Mouse (Mus musculus) forebrain, embryonic 11.5 days (tissue): Measurements from ENCODE around the gene Mindy4b-ps. TPM values are rescaled to one million over a fixed set of nuclear protein-coding genes. Genes with fewer than 3 reads are reported as not detected.
"Not testable (repeated sequence)": the region's sequence is repeated elsewhere in the genome, so short reads cannot be mapped to it uniquely, and the experiment has no call there.

ENCODE experiments used
- ATAC-seq: fragments of 200-750 bp; cut with Nextera tagmentation; replicated peaks from 2 replicates; pipeline ENCODE4 v1.8.0; 2017; ENCODE audit warnings: moderate TSS enrichment; ENCODE audit not compliant: low FRiP score
- DNase-seq: peaks from one replicate; pipeline ENCODE4 v3.0.0-alpha.2; 2017; ENCODE audit warnings: low spot score
- H3K27ac ChIP-seq: fragments of 300-500 bp; sonication (generic); 2 replicates; pipeline ENCODE4 v1.5.1; 2014; ENCODE audit warnings: low read depth, low read length
- H3K27me3 ChIP-seq: fragments of 300-500 bp; sonication (generic); 2 replicates; pipeline ENCODE4 v1.6.1; 2014; ENCODE audit warnings: mild to moderate bottlenecking, low read length, mixed read lengths; ENCODE audit not compliant: control insufficient read depth, insufficient read depth
- H3K36me3 ChIP-seq: fragments of 300-500 bp; sonication (generic); 2 replicates; pipeline ENCODE4 v1.6.1; 2014; ENCODE audit warnings: mild to moderate bottlenecking, low read length, moderate library complexity, mixed read lengths; ENCODE audit not compliant: control insufficient read depth, insufficient read depth
- H3K4me1 ChIP-seq: fragments of 300-500 bp; sonication (generic); replicated peaks from 2 replicates; pipeline ENCODE4 v1.6.1; 2014; ENCODE audit warnings: low read length, mixed read lengths; ENCODE audit not compliant: control insufficient read depth, insufficient read depth
- H3K4me2 ChIP-seq: fragments of 300-500 bp; sonication (generic); 2 replicates; pipeline ENCODE4 v1.6.1; 2014; ENCODE audit warnings: low read depth, mild to moderate bottlenecking, low read length, moderate library complexity, mixed read lengths; ENCODE audit not compliant: severe bottlenecking
- H3K4me3 ChIP-seq: fragments of 300-500 bp; sonication (generic); 2 replicates; pipeline ENCODE4 v1.5.1; 2014; ENCODE audit warnings: low read depth, low read length
- H3K9ac ChIP-seq: fragments of 300-500 bp; sonication (generic); 2 replicates; pipeline ENCODE4 v1.6.1; 2014; ENCODE audit warnings: low read length
- H3K9me3 ChIP-seq: fragments of 300-500 bp; sonication (generic); 2 replicates; pipeline ENCODE4 v1.6.1; 2016; ENCODE audit warnings: low read length, mixed read lengths; ENCODE audit not compliant: control insufficient read depth
- WGBS: fragments of 180-500 bp; shearing (Covaris S2); extraction: QIAGEN DNeasy Blood & Tissue Kit; methylation state at CpG from one replicate; pipeline ENCODE4 v1.1.7; 2014; 5-methylcytosine and 5-hydroxymethylcytosine counted together
- polyA plus RNA-seq: library from polyadenylated mRNA; unstranded; fragments of >200 nt; fragmentation: Nextera tagmentation; extraction: Ambion mirVana; gene quantifications from 2 replicates; pipeline ENCODE4 v1.2.1, GENCODE M21; 2014

The Mindy4b-ps gene
- polyA plus RNA-seq: 0.08 TPM in 1 of 2 replicates, not detected in the other

GRCm38 (mm10) chr3:58822211-58822610 is at the start of gene Mindy4b-ps:
TSS of gene Mindy4b-ps (minus strand) at chr3:58822311.
- Histone ChIP-seq H3K9me3 (no peaks in the 10 kb centered on the region), H3K4me3 (no peak within 1 kb of the TSS), H3K4me1 (0 out of 2 replicates have a peak, but pooled peaks cover 5% of the 10 kb centered on the region), H3K4me2 (no peak within 1 kb of the TSS), H3K27me3 (no peaks in the 10 kb centered on the region), H3K27ac (no peak within 1 kb of the TSS), H3K36me3 (no peaks in the 10 kb centered on the region), H3K9ac (no peak within 1 kb of the TSS)
- DNase-seq: no peak
- no peak for ATAC-seq
- 71% methylated on average over 4 of the region's 4 CpGs for WGBS

- H3K27me3 ChIP-seq, H3K4me2 ChIP-seq, H3K4me1 ChIP-seq, ATAC-seq, H3K36me3 ChIP-seq, H3K9ac ChIP-seq, H3K27ac ChIP-seq, DNase-seq, H3K4me3 ChIP-seq, H3K9me3 ChIP-seq: not testable (repeated sequence)
- 86% methylated on average over 2 of the region's 2 CpGs for WGBS
Observed at GRCm38 (mm10) chr3:58871882-58872281, 49.8 kb upstream of the Mindy4b-ps start.

GRCm38 (mm10) chr3:58865690-58866089 is 43.6 kb upstream of the Mindy4b-ps start:
- Histone ChIP-seq H3K9ac (no peak overlapping the region), H3K36me3 (no peaks in the 10 kb centered on the region), H3K4me2 (no peak overlapping the region), H3K27me3 (no peaks in the 10 kb centered on the region), H3K9me3 (no peaks in the 10 kb centered on the region), H3K4me3 (no peak overlapping the region), H3K4me1 (no peaks in the 10 kb centered on the region), H3K27ac (no peak overlapping the region)
- ATAC-seq: no peak
- WGBS: 79% methylated on average over 7 of the region's 7 CpGs
- DNase-seq: no peak

- Histone ChIP-seq H3K36me3 (no peaks in the 10 kb centered on the region), H3K9ac (no peak overlapping the region), H3K27ac (no peak overlapping the region), H3K9me3 (no peaks in the 10 kb centered on the region), H3K4me1 (no peaks in the 10 kb centered on the region), H3K4me2 (no peak overlapping the region), H3K27me3 (no peaks in the 10 kb centered on the region), H3K4me3 (no peak overlapping the region)
- WGBS: 77% methylated on average over 2 of the region's 2 CpGs
- DNase-seq (no peak), ATAC-seq (no peak)
Observed at GRCm38 (mm10) chr3:58862976-58863375, 40.9 kb upstream of the Mindy4b-ps start.

GRCm38 (mm10) chr3:58843415-58843814 is 21.3 kb upstream of the Mindy4b-ps start:
- Histone ChIP-seq H3K9ac (no peak overlapping the region), H3K9me3 (no peaks in the 10 kb centered on the region), H3K27me3 (no peaks in the 10 kb centered on the region), H3K36me3 (no peaks in the 10 kb centered on the region), H3K4me2 (no peak overlapping the region), H3K27ac (no peak overlapping the region), H3K4me3 (no peak overlapping the region), H3K4me1 (no peaks in the 10 kb centered on the region)
- DNase-seq (no peak), ATAC-seq (no peak)
- WGBS: 71% methylated on average over 1 of the region's 1 CpGs

GRCm38 (mm10) chr3:58833442-58834160 is 11.5 kb upstream of the Mindy4b-ps start:
- Histone ChIP-seq H3K27me3 (no peaks in the 10 kb centered on the region), H3K4me1 (no peaks in the 10 kb centered on the region)

GRCm38 (mm10) chr3:58832888-58833287 is 10.8 kb upstream of the Mindy4b-ps start:
- Histone ChIP-seq H3K27me3 (no peaks in the 10 kb centered on the region), H3K27ac (no peak overlapping the region), H3K4me2 (no peak overlapping the region), H3K9ac (no peak overlapping the region), H3K36me3 (no peaks in the 10 kb centered on the region), H3K4me3 (no peak overlapping the region), H3K9me3 (no peaks in the 10 kb centered on the region), H3K4me1 (no peaks in the 10 kb centered on the region)
- WGBS: 75% methylated on average over 2 of the region's 2 CpGs
- ATAC-seq (no peak), DNase-seq (no peak)

More at GRCm38 (mm10) chr3:58833442-58834160, 11.5 kb upstream of the Mindy4b-ps start:
- Histone ChIP-seq H3K4me2 (no peak overlapping the region), H3K9me3 (no peaks in the 10 kb centered on the region), H3K27ac (no peak overlapping the region), H3K9ac (no peak overlapping the region), H3K4me3 (no peak overlapping the region), H3K36me3 (no peaks in the 10 kb centered on the region)
- 89% methylated on average over 5 of the region's 5 CpGs for WGBS
- no peak for DNase-seq
- ATAC-seq: no peak

GRCm38 (mm10) chr3:58831586-58831985 is 9.5 kb upstream of the Mindy4b-ps start:
- ATAC-seq (no peak), DNase-seq (no peak)
- no peaks in the 10 kb centered on the region for H3K9me3 ChIP-seq
- H3K4me2 ChIP-seq: no peak overlapping the region
- no peaks in the 10 kb centered on the region for H3K4me1 ChIP-seq
- no peak overlapping the region for H3K9ac ChIP-seq
- no peak overlapping the region for H3K27ac ChIP-seq
- no peak overlapping the region for H3K4me3 ChIP-seq
- no peaks in the 10 kb centered on the region for H3K27me3 ChIP-seq
- H3K36me3 ChIP-seq: no peaks in the 10 kb centered on the region
- 80% methylated on average over 5 of the region's 5 CpGs for WGBS

- Histone ChIP-seq H3K27ac (no peak overlapping the region), H3K4me1 (0 out of 2 replicates have a peak, but pooled peaks cover 3% of the 10 kb centered on the region), H3K9ac (no peak overlapping the region), H3K9me3 (no peaks in the 10 kb centered on the region), H3K36me3 (no peaks in the 10 kb centered on the region), H3K4me3 (no peak overlapping the region), H3K4me2 (no peak overlapping the region), H3K27me3 (no peaks in the 10 kb centered on the region)
- WGBS: 94% methylated on average over 1 of the region's 1 CpGs
- DNase-seq: no peak
- no peak for ATAC-seq
Observed at GRCm38 (mm10) chr3:58829926-58830325, 7.8 kb upstream of the Mindy4b-ps start.
